Mouse (Mus musculus): ENCODE measurements around the gene Acsl4. TPM values are rescaled to one million over a fixed set of nuclear protein-coding genes. Genes with fewer than 3 reads are reported as not detected.

Gene Acsl4
- polyA plus RNA-seq, 1 experiment from 2014 or later, result 11.7 TPM

DNA sequence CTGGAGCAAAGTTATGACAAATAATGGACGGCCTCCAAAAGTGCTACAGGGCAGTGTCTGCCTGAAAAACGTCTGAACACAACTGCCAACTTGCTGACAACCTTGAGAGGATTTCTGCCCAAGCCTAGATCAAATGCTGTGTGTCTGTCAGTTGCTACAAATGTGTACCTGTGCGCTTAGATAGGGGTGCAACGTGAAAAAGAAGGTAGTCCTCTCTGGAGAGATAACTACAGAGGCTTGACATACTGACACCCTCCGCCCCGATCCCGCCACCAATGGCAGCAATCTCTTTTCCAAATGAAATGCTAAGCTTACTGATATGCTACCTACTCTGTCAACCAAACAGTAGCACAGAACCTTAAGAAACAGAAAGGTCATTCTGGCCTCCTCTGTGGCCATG, 31.3 kb downstream of the Acsl4 start:
- Histone ChIP-seq H3K4me3 (replicated peaks) (no peak overlapping the region), H3K27me3 (peaks cover 6% of the 10 kb centered on the region; the same call in 1 of the 2 replicates), H3K9ac (replicated peaks) (no peak overlapping the region), H3K4me2 (no peak overlapping the region), H3K9me3 (no peaks in the 10 kb centered on the region), H3K4me1 (replicated peaks) (no peaks in the 10 kb centered on the region), H3K27ac (no peak overlapping the region), H3K36me3 (no peaks in the 10 kb centered on the region)
- 86% methylated on average over 7 of the region's 7 CpGs for WGBS
- no peak for ATAC-seq (ENCODE audit: insufficient number of reproducible peaks, insufficient read depth, low FRiP score, low TSS enrichment, low read depth)

DNA sequence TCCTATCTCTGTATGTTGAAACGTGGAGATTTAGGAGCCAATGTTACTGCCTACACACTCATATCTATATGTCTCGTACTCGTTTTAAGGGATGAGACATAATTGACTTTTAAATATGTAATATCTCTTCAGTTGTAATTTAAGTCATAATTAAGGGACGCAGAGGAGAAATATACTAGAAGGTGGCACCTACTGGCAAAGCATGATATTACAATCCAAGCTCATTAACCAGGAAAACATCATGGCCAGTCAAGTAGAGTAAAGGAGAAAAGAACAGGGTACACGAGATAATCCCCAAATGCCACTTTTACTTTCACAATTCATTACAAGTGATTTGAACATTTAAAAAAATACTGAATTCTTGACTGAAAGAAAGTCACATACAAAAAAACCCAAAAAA, 31.9 kb downstream of the Acsl4 start:
- Histone ChIP-seq H3K4me1 (replicated peaks) (no peaks in the 10 kb centered on the region), H3K27me3 (peaks cover 6% of the 10 kb centered on the region; the same call in 1 of the 2 replicates), H3K4me3 (replicated peaks) (no peak overlapping the region), H3K27ac (no peak overlapping the region), H3K9ac (replicated peaks) (no peak overlapping the region), H3K36me3 (no peaks in the 10 kb centered on the region), H3K9me3 (no peaks in the 10 kb centered on the region), H3K4me2 (no peak overlapping the region)
- WGBS, result 76% methylated on average over 5 of the region's 5 CpGs
- ATAC-seq (ENCODE audit: insufficient number of reproducible peaks, insufficient read depth, low FRiP score, low TSS enrichment, low read depth), result no peak

DNA sequence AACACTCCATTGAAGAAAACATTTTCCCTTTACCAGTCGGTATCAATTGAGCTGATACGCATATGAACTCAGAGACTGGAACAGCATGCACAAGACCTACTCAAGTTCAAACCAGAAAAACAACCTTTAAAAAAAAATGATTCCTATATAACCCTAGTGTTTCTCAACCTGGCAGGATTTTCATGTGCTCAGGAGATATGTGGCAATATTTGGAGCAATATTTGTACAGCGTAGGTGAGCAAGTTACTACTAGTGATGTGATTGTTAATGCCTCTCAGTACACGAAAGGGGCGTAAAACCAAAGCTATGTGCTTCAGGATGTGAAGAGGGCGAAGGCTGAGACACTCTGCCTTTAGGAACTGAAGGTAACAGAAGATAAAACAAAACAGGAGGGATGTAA, 54.1 kb downstream of the Acsl4 start:
- Histone ChIP-seq H3K27ac (no peak overlapping the region), H3K9ac (replicated peaks) (no peak overlapping the region), H3K4me2 (no peak overlapping the region), H3K9me3 (no peaks in the 10 kb centered on the region), H3K4me1 (replicated peaks) (no peaks in the 10 kb centered on the region), H3K4me3 (replicated peaks) (no peak overlapping the region), H3K27me3 (peaks cover 8% of the 10 kb centered on the region; the same call in 1 of the 2 replicates), H3K36me3 (no peaks in the 10 kb centered on the region)
- WGBS, result 92% methylated on average over 6 of the region's 6 CpGs
- no peak for ATAC-seq (ENCODE audit: insufficient number of reproducible peaks, insufficient read depth, low FRiP score, low TSS enrichment, low read depth)

DNA sequence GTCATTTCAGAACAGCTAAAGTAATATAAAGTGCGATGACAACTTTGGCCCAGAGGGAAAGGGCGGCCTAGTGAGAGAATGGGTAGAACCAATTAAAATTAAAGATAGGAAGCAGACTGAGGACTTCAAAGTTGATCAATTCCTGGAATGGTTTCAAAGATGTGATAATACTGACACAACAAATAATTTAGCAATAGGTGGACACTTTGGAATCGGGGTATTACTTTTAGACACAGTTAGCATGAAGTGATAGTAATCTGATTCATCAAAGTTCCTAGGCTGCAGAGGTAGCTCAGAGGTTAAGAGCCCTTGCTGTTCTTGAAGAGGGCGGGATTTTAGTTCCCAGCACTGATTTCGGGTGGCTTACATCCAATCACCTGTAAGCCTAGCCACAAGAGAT, 54.8 kb downstream of the Acsl4 start:
- whole genome bisulfite sequencing, result 87% methylated on average over 5 of the region's 5 CpGs
- H3K27ac ChIP-seq, result no peak overlapping the region
- H3K9me3 ChIP-seq, result no peaks in the 10 kb centered on the region
- no peak for ATAC-seq (ENCODE audit: insufficient number of reproducible peaks, insufficient read depth, low FRiP score, low TSS enrichment, low read depth)
- H3K36me3 ChIP-seq, result no peaks in the 10 kb centered on the region
- no peak overlapping the region for H3K4me2 ChIP-seq
- peaks cover 8% of the 10 kb centered on the region for H3K27me3 ChIP-seq
- H3K4me3 ChIP-seq (replicated peaks), result no peak overlapping the region
- H3K9ac ChIP-seq (replicated peaks), result no peak overlapping the region
- no peaks in the 10 kb centered on the region for H3K4me1 ChIP-seq (replicated peaks)

DNA sequence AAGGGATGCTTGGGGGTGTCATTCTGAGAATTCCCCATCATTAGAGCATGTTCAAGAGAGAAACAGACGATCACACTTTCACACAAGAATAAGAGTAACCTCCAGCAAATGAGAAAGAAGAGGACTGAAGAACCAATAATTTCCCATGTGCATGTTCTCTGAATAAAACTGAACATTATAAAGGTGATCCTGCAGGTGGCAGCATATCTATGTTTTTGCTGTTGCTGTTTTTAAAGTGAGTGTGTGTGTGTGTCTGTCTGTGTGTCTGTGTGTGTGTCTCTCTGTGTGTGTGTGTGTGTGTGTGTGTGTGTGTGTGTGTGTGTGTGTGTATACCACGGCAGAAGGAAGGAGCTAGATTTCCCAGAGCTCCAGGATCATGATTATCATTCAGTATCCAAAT, 64.6 kb downstream of the Acsl4 start:
- Histone ChIP-seq H3K4me3 (replicated peaks) (no peak overlapping the region), H3K27ac (no peak overlapping the region), H3K4me2 (no peak overlapping the region), H3K4me1 (replicated peaks) (no peaks in the 10 kb centered on the region), H3K27me3 (no peaks in the 10 kb centered on the region; the same call in 1 of the 2 replicates), H3K9me3 (no peaks in the 10 kb centered on the region), H3K9ac (replicated peaks) (no peak overlapping the region), H3K36me3 (no peaks in the 10 kb centered on the region)
- ATAC-seq (ENCODE audit: insufficient number of reproducible peaks, insufficient read depth, low FRiP score, low TSS enrichment, low read depth), result no peak
- WGBS, result 84% methylated on average over 1 of the region's 2 CpGs

DNA sequence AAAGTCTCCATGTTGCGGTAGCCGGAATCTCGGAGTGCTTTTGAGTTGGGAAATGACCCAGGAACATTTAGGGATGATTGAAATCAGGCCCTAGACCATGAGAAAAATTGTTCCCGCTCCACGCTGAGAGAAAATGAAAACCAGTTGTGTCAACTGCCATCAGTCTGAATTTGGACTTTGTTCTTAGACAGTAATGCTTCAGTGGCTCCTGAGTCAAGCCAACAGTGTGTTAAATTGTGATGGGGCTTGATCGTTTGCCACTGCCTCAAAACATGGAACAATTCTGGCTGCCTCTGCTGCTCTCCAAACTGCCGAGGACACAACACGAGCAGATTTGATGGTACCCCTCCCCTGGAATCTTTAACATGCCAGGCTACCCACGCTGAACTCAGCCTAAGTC, 74.2 kb downstream of the Acsl4 start:
- Histone ChIP-seq H3K4me2 (no peak overlapping the region), H3K27me3 (peaks cover 18% of the 10 kb centered on the region), H3K9ac (replicated peaks) (no peak overlapping the region), H3K27ac (no peak overlapping the region), H3K4me1 (replicated peaks) (no peaks in the 10 kb centered on the region), H3K36me3 (no peaks in the 10 kb centered on the region), H3K4me3 (replicated peaks) (no peak overlapping the region), H3K9me3 (no peaks in the 10 kb centered on the region)
- 60% methylated on average over 9 of the region's 9 CpGs for WGBS
- no peak for ATAC-seq (ENCODE audit: insufficient number of reproducible peaks, insufficient read depth, low FRiP score, low TSS enrichment, low read depth)

DNA sequence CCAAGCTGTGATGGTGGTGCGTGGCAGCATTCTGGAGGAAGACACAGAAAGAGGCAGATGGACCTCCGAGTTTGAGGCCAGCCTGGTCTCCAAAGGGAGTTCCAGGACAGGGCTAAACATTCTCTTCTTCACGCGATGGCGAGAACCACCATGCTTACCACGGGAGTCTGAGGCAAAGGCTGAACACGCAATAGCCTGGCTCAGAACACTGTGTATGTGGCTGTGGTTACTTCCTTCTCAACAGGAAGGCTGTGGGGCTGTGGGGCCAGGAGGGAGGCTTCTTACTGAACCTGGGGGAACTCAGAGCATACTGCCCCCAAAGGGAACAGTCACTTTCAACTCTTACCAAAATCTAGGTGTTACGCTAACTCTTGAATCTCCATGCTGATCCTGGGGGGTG, 75.1 kb downstream of the Acsl4 start:
- WGBS, result 86% methylated on average over 8 of the region's 8 CpGs
- Histone ChIP-seq H3K36me3 (no peaks in the 10 kb centered on the region), H3K4me3 (replicated peaks) (no peak overlapping the region), H3K4me2 (no peak overlapping the region), H3K27ac (no peak overlapping the region), H3K9ac (replicated peaks) (no peak overlapping the region), H3K27me3 (peaks cover 24% of the 10 kb centered on the region), H3K9me3 (no peaks in the 10 kb centered on the region), H3K4me1 (replicated peaks) (no peaks in the 10 kb centered on the region)
- ATAC-seq (ENCODE audit: insufficient number of reproducible peaks, insufficient read depth, low FRiP score, low TSS enrichment, low read depth), result no peak

DNA sequence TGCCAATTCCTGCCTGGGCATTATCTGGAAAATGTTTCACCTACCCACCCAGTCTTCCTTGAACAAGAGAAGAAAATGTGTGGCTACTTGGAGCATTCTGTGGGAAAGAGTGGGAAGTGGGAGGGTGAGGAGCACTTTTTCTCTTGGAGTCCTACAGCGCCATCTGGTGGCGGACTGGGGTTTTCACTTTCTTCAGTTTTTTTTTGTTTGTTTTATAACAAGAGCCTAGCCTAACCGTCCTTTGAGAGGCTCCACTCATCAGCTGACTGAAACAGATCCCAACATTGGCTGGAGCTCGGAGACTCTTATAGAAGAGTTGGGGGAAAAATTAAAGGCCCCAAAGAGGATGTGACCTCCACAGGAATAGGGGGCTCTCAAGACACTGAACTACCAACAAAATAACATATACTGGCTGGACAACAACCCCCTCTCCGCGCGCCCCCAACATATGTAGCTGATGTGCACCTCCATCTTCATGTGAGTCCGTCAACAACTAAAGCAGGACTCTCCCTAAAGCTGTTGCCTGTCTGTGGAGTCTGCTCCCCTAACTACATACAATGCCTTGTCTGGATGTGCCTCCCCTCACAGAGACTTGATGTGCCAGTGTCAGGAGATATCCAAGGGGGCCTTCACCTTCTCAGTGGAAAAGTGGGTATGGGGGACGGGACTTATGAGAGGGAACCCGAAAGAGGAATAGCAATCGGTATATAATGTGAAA, 75.9 kb downstream of the Acsl4 start:
- 53% methylated on average over 11 of the region's 11 CpGs for WGBS
- H3K9me3 ChIP-seq, result no peaks in the 10 kb centered on the region
- no peak overlapping the region for H3K9ac ChIP-seq (replicated peaks)
- H3K27me3 ChIP-seq, result peaks cover 24% of the 10 kb centered on the region
- H3K4me1 ChIP-seq (replicated peaks), result no peaks in the 10 kb centered on the region
- no peak for ATAC-seq (ENCODE audit: insufficient number of reproducible peaks, insufficient read depth, low FRiP score, low TSS enrichment, low read depth)
- no peaks in the 10 kb centered on the region for H3K36me3 ChIP-seq
- H3K4me2 ChIP-seq, result no peak overlapping the region
- no peak overlapping the region for H3K27ac ChIP-seq
- no peak overlapping the region for H3K4me3 ChIP-seq (replicated peaks)

DNA sequence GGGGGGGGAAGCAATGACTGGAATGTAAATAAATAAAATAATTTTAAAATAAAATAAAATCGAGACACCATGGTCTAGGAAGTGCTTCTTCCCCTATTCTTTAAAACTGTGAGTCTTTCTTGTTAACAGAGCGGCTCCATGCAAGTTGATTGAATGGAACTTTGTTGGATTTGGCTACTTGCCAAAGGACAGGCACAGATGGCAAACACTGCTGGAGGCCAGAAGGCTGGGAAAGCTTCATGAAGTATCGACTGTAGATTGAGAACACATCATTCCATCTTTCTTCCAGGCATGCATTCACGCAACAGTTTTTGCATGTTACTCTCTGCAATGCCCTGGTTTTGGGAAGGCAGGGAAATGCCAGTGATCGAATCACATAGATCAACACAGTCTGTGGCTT, 79.9 kb downstream of the Acsl4 start:
- Histone ChIP-seq H3K27ac (no peak overlapping the region), H3K9ac (replicated peaks) (no peak overlapping the region), H3K9me3 (no peaks in the 10 kb centered on the region), H3K27me3 (peaks cover 46% of the 10 kb centered on the region), H3K4me2 (no peak overlapping the region), H3K4me1 (replicated peaks) (no peaks in the 10 kb centered on the region), H3K4me3 (replicated peaks) (no peak overlapping the region), H3K36me3 (no peaks in the 10 kb centered on the region)
- 53% methylated on average over 5 of the region's 5 CpGs for WGBS
- no peak for ATAC-seq (ENCODE audit: insufficient number of reproducible peaks, insufficient read depth, low FRiP score, low TSS enrichment, low read depth)

DNA sequence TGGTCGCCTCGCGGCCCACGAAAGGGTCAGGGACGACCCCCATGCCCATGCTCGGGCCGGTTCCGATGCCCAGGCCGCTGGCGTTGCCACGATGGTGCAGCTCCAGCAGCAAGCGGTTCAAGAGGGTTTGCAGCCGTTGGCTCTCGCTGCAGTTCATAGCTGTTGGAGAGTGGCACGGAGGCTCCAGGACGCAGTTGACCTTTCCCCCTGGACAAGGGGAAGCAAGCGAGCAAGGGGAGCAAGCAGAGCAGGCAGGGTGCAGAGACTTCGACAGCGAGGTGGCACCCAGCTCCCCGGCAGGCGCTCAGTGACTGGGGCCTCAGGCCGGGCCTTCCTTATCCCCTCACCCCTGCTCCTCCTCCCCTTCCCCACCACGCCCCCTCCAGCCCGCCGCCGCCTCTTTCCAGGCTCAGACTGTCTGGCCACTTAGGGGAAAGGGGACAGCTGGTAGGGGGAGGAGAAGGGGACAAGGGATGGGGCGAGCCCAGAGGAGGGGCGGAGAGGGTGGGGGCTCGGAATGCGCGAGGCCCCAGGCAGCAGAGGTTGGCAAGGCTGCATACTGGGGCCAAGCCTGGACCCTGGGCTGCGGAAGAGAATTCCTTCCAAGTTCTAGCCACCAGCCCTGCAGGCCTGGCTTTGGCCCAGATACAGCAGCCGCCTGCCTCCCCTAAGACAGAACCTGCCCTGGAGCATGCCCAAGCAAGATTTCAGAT, 84.3 kb downstream of the Acsl4 start, which contains the start of gene Kcne1l:
TSS of gene Kcne1l (minus strand) at position 426 of the 713 bp plus-strand sequence.
- Histone ChIP-seq H3K9me3 (no peaks in the 10 kb centered on the region), H3K4me2 (peak within 1 kb of the TSS; percentile 59), H3K9ac (replicated peaks) (peak within 1 kb of the TSS; percentile 31), H3K27ac (no peak within 1 kb of the TSS), H3K36me3 (no peaks in the 10 kb centered on the region), H3K4me3 (replicated peaks) (peak within 1 kb of the TSS; percentile 33), H3K4me1 (replicated peaks) (no peaks in the 10 kb centered on the region), H3K27me3 (peaks cover 67% of the 10 kb centered on the region)
- 24% methylated on average over 30 of the region's 33 CpGs for WGBS
- ATAC-seq (ENCODE audit: insufficient number of reproducible peaks, insufficient read depth, low FRiP score, low TSS enrichment, low read depth), result peak; percentile 89

DNA sequence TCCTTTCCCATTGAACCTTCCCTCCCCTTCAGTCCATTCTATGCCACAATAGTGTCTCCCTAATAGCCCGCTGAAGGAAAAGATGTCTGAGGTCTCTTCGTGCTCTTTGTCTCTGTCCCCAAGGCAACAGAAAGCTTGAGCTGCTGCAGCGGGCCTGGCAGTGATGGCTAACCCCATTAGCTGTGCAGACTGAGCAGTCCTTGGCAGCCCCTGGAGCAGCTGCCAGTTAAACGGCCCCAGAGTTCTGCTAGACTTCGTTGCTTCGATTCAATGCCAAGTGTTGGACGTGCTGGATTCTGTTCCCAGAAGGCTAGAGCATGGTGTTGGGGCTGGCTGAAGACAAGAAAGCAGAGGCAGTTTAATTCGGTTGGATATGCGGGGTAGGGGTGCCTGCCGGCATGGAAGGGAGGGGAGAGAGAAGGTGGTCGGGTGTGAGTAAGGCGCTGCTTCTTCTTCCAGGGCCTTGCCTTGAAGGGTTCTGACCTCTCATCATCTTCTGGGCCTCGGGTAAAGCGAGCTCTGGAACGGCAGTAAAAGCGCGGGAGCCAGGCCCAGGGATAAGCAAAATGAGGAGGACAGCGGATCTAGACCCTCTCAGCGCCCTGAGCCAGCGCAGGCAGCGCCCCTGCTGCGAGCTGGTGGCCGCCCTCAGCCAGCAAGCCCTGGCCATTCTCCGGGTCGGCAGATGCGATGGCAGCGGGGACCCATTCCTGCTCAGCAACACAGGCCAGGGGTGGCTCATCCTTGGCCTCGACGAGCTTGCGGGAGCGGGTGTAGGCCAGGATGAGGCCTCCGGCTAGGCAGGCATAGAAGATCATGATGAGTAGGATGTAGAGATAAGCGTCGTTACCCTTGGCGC, 85.1 kb downstream of the Acsl4 start:
- peak; percentile 21; the same call in 1 of the 2 replicates for ATAC-seq (ENCODE audit: insufficient number of reproducible peaks, insufficient read depth, low FRiP score, low TSS enrichment, low read depth)
- H3K4me1 ChIP-seq (replicated peaks), result no peaks in the 10 kb centered on the region

More for the DNA sequence above, 85.1 kb downstream of the Acsl4 start:
- Histone ChIP-seq H3K27me3 (peaks cover 61% of the 10 kb centered on the region), H3K4me3 (replicated peaks) (peak overlapping the region; percentile 33), H3K9me3 (no peaks in the 10 kb centered on the region), H3K36me3 (no peaks in the 10 kb centered on the region), H3K27ac (no peak overlapping the region), H3K4me2 (peak overlapping the region; percentile 59), H3K9ac (replicated peaks) (peak overlapping the region; percentile 31)
- WGBS, result 29% methylated on average over 35 of the region's 35 CpGs

Measured in limb, embryonic 12.5 days (tissue).